Mouse (Mus musculus): ENCODE data around the gene Lmcd1. TPM values are rescaled to one million over a fixed set of nuclear protein-coding genes. Genes with fewer than 3 reads are reported as not detected.

Lmcd1 gene
- polyA plus RNA-seq, 1 experiment = 7.5 TPM

DNA sequence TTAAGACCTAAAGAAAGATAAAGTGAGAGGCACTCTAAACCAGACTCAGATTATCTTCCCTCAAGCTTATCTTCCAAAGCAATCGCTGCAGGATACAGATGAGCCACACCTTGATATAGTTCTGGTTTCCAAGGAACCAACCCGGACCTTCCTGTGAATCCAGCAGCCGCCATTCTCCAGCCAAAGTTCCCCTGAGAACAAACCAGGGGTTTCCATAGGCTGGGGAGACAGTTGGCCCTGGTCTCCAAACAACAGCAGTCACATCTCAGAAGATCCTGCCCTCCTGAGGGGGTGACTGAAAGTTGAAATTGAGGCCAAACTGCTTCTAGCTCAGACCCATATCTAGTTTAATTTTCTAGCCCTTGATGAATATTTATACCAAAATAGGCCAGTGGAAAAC, 14.7 kb downstream of the Lmcd1 start:
- DNase-seq (ENCODE audit: low read depth) = no peak
- TF ChIP-seq POLR2A (IDR thresholded peaks at IDR 0.05; ENCODE audit: borderline replicate concordance, extremely low read depth, insufficient read depth, insufficient read length, poor library complexity, severe bottlenecking) (no peak), CTCF (IDR thresholded peaks at IDR 0.05; ENCODE audit: borderline replicate concordance, extremely low read depth, insufficient read depth, insufficient read length) (no peak)

- no peak for TF ChIP-seq CTCF (IDR thresholded peaks at IDR 0.05; ENCODE audit: borderline replicate concordance, extremely low read depth, insufficient read depth, insufficient read length)
- TF ChIP-seq POLR2A (IDR thresholded peaks at IDR 0.05; ENCODE audit: borderline replicate concordance, extremely low read depth, insufficient read depth, insufficient read length, poor library complexity, severe bottlenecking) = no peak
- no peak for DNase-seq (ENCODE audit: low read depth)
Measured at GRCm38 (mm10) chr6:112291146-112291545, 17.6 kb downstream of the Lmcd1 start.

DNA sequence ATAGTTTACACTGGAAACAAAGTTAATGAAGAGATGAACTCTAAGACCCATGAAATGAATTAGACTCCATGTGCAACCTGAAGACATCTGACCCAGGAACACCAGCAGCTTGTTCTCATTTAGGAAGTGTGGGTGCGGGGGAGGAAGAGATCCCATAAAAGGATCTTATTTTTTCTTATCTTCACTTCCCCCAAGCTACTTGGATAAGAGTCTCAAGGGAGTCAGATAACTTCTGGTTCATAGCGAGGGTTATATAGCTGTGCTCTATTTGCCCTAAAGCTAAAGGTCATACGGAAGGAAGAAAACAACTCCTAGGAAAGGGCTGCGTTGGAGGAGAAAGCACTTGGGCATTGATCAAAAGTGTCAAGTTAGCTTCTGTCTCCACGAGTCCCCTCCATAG, 19.8 kb downstream of the Lmcd1 start:
- TF ChIP-seq CTCF (IDR thresholded peaks at IDR 0.05; ENCODE audit: borderline replicate concordance, extremely low read depth, insufficient read depth, insufficient read length) (no peak), POLR2A (IDR thresholded peaks at IDR 0.05; ENCODE audit: borderline replicate concordance, extremely low read depth, insufficient read depth, insufficient read length, poor library complexity, severe bottlenecking) (no peak)
- DNase-seq (ENCODE audit: low read depth) = no peak

- TF ChIP-seq CTCF (IDR thresholded peaks at IDR 0.05; ENCODE audit: borderline replicate concordance, extremely low read depth, insufficient read depth, insufficient read length) (no peak), POLR2A (IDR thresholded peaks at IDR 0.05; ENCODE audit: borderline replicate concordance, extremely low read depth, insufficient read depth, insufficient read length, poor library complexity, severe bottlenecking) (no peak)
- no peak for DNase-seq (ENCODE audit: low read depth)
Measured at GRCm38 (mm10) chr6:112295269-112295668, 21.7 kb downstream of the Lmcd1 start.

GRCm38 (mm10) chr6:112300146-112300545, 26.6 kb downstream of the Lmcd1 start:
- no peak for TF ChIP-seq CTCF (IDR thresholded peaks at IDR 0.05; ENCODE audit: borderline replicate concordance, extremely low read depth, insufficient read depth, insufficient read length)
- no peak for TF ChIP-seq POLR2A (IDR thresholded peaks at IDR 0.05; ENCODE audit: borderline replicate concordance, extremely low read depth, insufficient read depth, insufficient read length, poor library complexity, severe bottlenecking)
- no peak for DNase-seq (ENCODE audit: low read depth)

DNA sequence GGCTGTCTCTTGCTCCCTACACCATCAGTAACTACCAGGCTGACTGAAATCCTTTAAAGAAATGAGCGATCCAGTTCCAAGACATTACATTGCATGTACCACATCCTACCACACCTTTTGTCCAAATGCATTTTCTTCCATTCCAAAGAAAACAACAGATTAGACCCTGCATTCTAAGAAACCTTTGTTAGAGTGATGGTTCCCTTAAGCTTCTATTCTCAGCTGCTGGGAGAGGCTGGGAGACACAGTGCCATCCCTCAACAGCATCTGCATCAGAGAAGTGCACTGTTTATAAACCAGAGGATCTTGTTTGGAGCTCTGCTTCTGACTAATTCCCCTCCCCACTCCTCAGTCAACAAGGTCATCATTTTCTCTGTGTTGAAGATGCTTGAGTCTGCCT, 27.1 kb downstream of the Lmcd1 start:
- TF ChIP-seq CTCF (IDR thresholded peaks at IDR 0.05; ENCODE audit: borderline replicate concordance, extremely low read depth, insufficient read depth, insufficient read length) = no peak
- no peak for TF ChIP-seq POLR2A (IDR thresholded peaks at IDR 0.05; ENCODE audit: borderline replicate concordance, extremely low read depth, insufficient read depth, insufficient read length, poor library complexity, severe bottlenecking)
- DNase-seq (ENCODE audit: low read depth) = no peak

DNA sequence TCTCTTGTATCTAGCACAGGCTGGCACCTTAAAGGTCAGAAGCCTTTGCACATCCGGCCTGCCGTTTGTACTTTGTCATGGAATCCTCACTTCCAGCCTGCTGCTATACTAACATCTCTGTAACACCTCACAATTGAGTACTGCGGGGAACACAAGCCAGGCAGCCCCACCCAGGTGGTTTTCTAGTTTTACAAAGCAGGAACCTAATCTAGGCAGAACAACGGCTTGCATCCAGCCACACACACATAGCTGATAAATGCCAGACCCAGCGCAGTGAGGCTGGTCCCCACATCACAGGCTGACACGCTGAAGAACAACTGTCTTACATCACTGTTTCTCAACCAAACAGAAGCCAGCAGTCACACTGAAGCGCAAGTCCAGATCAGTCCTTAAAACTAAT, 28.7 kb downstream of the Lmcd1 start:
- DNase-seq (ENCODE audit: low read depth) = no peak
- no peak for TF ChIP-seq POLR2A (IDR thresholded peaks at IDR 0.05; ENCODE audit: borderline replicate concordance, extremely low read depth, insufficient read depth, insufficient read length, poor library complexity, severe bottlenecking)
- no peak for TF ChIP-seq CTCF (IDR thresholded peaks at IDR 0.05; ENCODE audit: borderline replicate concordance, extremely low read depth, insufficient read depth, insufficient read length)

DNA sequence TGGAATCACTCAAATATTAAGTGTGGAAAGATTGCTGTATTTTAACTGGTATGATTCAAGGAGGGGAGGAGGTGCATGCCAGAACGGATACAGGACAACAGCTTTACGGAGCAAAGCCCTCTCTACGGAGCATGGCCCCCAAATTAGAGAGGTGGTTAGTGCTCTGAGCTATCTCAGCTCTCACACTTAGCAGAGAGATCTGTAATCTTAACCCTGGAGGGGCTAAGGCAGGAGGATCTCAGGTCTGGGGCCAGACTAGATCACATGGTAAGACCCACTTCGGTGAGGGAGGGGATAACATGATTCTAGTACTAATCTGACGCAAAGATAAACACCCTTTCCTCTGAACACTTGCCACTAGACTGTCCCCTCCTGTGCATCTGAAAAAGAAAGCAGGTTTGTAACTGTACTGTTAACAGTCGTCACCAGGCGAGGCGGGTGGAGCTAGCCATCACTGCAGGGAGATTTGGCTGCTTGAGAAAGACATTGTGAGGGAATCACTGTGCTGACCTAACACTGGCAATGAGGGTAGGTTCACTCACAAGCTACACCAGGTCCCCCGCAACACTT, 29.3 kb downstream of the Lmcd1 start:
- TF ChIP-seq POLR2A (IDR thresholded peaks at IDR 0.05; ENCODE audit: borderline replicate concordance, extremely low read depth, insufficient read depth, insufficient read length, poor library complexity, severe bottlenecking) (no peak), CTCF (IDR thresholded peaks at IDR 0.05; ENCODE audit: borderline replicate concordance, extremely low read depth, insufficient read depth, insufficient read length) (no peak)
- no peak for DNase-seq (ENCODE audit: low read depth)

DNA sequence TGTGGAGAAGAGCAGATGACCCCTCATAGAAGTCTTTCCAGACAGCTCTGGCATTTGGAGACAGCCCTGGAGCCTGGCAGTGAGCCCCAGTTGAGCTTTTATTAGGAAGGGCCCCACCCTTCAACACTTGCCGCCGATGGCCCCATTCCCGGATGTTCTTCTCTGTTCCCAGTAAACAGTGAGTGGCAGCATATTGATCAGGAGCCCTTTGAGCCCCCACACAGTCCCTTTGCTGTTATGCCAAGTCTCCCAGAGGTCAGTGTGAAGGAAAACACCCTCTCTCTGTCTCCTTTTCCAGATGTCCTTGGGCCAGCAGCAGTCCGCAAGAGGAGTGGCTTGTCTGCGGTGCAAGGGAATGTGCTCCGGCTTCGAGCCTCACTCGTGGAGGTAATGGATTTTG, 31.2 kb downstream of the Lmcd1 start:
- DNase-seq (ENCODE audit: low read depth) = peak; percentile 19
- TF ChIP-seq POLR2A (IDR thresholded peaks at IDR 0.05; ENCODE audit: borderline replicate concordance, extremely low read depth, insufficient read depth, insufficient read length, poor library complexity, severe bottlenecking) (no peak), CTCF (IDR thresholded peaks at IDR 0.05; ENCODE audit: borderline replicate concordance, extremely low read depth, insufficient read depth, insufficient read length) (no peak)

DNA sequence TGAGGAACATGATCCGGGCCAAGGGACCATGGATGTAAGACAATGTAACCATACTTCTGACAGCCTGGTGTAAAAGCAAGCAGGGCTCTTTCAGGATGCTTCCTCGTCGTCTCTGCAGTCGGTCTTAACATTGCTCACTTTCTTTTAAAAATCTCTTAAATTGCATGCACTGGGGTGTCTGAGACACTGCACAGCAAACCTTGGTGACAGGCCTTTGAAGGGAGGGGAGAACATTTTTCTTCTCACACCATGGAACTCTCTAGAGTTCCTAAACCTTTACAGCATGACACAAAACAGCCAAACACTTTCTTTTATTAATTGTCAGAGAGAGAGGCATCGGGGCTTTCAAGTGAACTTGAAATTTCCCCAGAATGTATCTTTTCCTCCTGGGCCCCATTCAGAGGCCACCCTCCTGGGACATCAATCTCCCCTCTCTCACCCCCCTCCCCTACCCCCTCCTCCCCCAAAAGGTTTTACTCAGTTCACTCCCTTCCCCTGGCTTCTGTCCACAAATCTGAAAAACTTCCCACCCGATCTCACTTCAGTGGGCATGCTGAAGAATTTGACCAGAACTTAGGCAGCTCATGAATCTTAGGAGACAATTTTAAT, 35.9 kb downstream of the Lmcd1 start:
- TF ChIP-seq POLR2A (IDR thresholded peaks at IDR 0.05; ENCODE audit: borderline replicate concordance, extremely low read depth, insufficient read depth, insufficient read length, poor library complexity, severe bottlenecking) = no peak
- no peak for TF ChIP-seq CTCF (IDR thresholded peaks at IDR 0.05; ENCODE audit: borderline replicate concordance, extremely low read depth, insufficient read depth, insufficient read length)
- DNase-seq (ENCODE audit: low read depth) = no peak

- no peak for TF ChIP-seq CTCF (IDR thresholded peaks at IDR 0.05; ENCODE audit: borderline replicate concordance, extremely low read depth, insufficient read depth, insufficient read length)
- no peak for TF ChIP-seq POLR2A (IDR thresholded peaks at IDR 0.05; ENCODE audit: borderline replicate concordance, extremely low read depth, insufficient read depth, insufficient read length, poor library complexity, severe bottlenecking)
- peak; percentile 89 for DNase-seq (ENCODE audit: low read depth)
Measured at GRCm38 (mm10) chr6:112311385-112311784, 37.8 kb downstream of the Lmcd1 start.

- TF ChIP-seq POLR2A (IDR thresholded peaks at IDR 0.05; ENCODE audit: borderline replicate concordance, extremely low read depth, insufficient read depth, insufficient read length, poor library complexity, severe bottlenecking) (no peak), CTCF (IDR thresholded peaks at IDR 0.05; ENCODE audit: borderline replicate concordance, extremely low read depth, insufficient read depth, insufficient read length) (no peak)
- no peak for DNase-seq (ENCODE audit: low read depth)
Measured at GRCm38 (mm10) chr6:112319449-112319848, 45.9 kb downstream of the Lmcd1 start.

Measured in brain, embryonic 14.5 days (tissue).